Mouse (Mus musculus) MEL (cell line): Measurements from ENCODE around the gene Exoc6b.

Source experiments
- CTCF ChIP-seq, 3 experiments: IDR thresholded peaks in 2 of 3; conservative IDR thresholded peaks in 1 of 3; 2 replicates each; pipeline ENCODE4 v1.5.1; 2011 to 2012; ENCODE audit warnings: low read length in 3 of 3, low read depth in 2 of 3, mild to moderate bottlenecking in 2 of 3, improper control_type of control experiment in 1 of 3, inconsistent platforms in 1 of 3, mixed read lengths in 1 of 3, moderate library complexity in 1 of 3; ENCODE audit not compliant: control insufficient read depth in 1 of 3, insufficient read depth in 1 of 3, poor library complexity in 1 of 3, severe bottlenecking in 1 of 3
- GATA1 ChIP-seq: IDR thresholded peaks from 2 replicates; pipeline ENCODE4 v1.6.1; 2011; ENCODE audit warnings: low read depth, low read length, improper control_type of control experiment
- POLR2A ChIP-seq, 2 experiments: IDR thresholded peaks; 2 replicates each; pipeline ENCODE4 v1.6.1; 2011 to 2012; ENCODE audit warnings: low read length in 2 of 2, mild to moderate bottlenecking in 2 of 2, control low read depth in 1 of 2, improper control_type of control experiment in 1 of 2, low read depth in 1 of 2, moderate library complexity in 1 of 2; ENCODE audit not compliant: control insufficient read depth in 1 of 2, insufficient read depth in 1 of 2, poor library complexity in 1 of 2
- SMC3 ChIP-seq: IDR thresholded peaks from 2 replicates; pipeline ENCODE4 v1.6.1; 2011; ENCODE audit warnings: low read depth, low read length, improper control_type of control experiment
- TAL1 ChIP-seq: IDR thresholded peaks from 2 replicates; pipeline ENCODE4 v1.6.1; 2012; ENCODE audit warnings: mild to moderate bottlenecking, inconsistent platforms, low read length, moderate library complexity, mixed read lengths

- TF ChIP-seq TAL1, result no peak
- no peak for TF ChIP-seq GATA1
- no peak for TF ChIP-seq CTCF (IDR thresholded peaks at IDR 0.05 in 2 of 3, conservative IDR thresholded peaks at IDR 0.05 in 1 of 3; ENCODE audit: control insufficient read depth in 1 of 3, insufficient read depth in 1 of 3, low read depth in 2 of 3, low read length in 3 of 3, poor library complexity in 1 of 3, severe bottlenecking in 1 of 3)
- TF ChIP-seq SMC3, result no peak
- TF ChIP-seq POLR2A (IDR thresholded peaks at IDR 0.05; ENCODE audit: control insufficient read depth in 1 of 2, insufficient read depth in 1 of 2, low read depth in 1 of 2, low read length in 2 of 2, poor library complexity in 1 of 2), result no peak
These were observed 289.3 kb downstream of the Exoc6b start for GRCm38 (mm10) chr6:84779987-84780386.
